Mouse (Mus musculus) cerebellum, adult 11-12 months (tissue): ENCODE measurements around the gene Sqor.

ENCODE experiments used
- DNase-seq: peaks from one replicate; pipeline ENCODE4 v3.0.0; 2022

Gene Sqor

GRCm38 (mm10) chr2:122786167-122786566 lies 21.1 kb downstream of the Sqor start:
- no peak for DNase-seq

- DNase-seq, result no peak
These were observed 24.3 kb downstream of the Sqor start for GRCm38 (mm10) chr2:122789311-122789710.

GRCm38 (mm10) chr2:122789730-122790129 lies 24.7 kb downstream of the Sqor start:
- no peak for DNase-seq

- DNase-seq, result no peak
These were observed 39.4 kb downstream of the Sqor start for GRCm38 (mm10) chr2:122804392-122804791.

GRCm38 (mm10) chr2:122806040-122806439 lies 41.0 kb downstream of the Sqor start:
- no peak for DNase-seq

- DNase-seq, result no peak
These were observed 44.0 kb downstream of the Sqor start for GRCm38 (mm10) chr2:122809027-122809426.

- no peak for DNase-seq
These were observed 51.9 kb downstream of the Sqor start for GRCm38 (mm10) chr2:122816986-122817385.

GRCm38 (mm10) chr2:122821246-122821645 lies 56.2 kb downstream of the Sqor start:
- no peak for DNase-seq

- DNase-seq, result peak; percentile 10
These were observed 60.6 kb downstream of the Sqor start for GRCm38 (mm10) chr2:122825406-122826236.

GRCm38 (mm10) chr2:122826302-122826701 lies 61.3 kb downstream of the Sqor start:
- no peak for DNase-seq

- DNase-seq, result no peak
These were observed 89.6 kb downstream of the Sqor start for GRCm38 (mm10) chr2:122854636-122855035.

- no peak for DNase-seq
These were observed 90.3 kb downstream of the Sqor start for GRCm38 (mm10) chr2:122855354-122855753.
